Mouse (Mus musculus) thymus, postnatal 25 days (tissue): ENCODE measurements around the gene Prkacb.

Experiments used
- DNase-seq: peaks from one replicate; pipeline ENCODE4 v3.0.0; 2022

Gene Prkacb

DNA sequence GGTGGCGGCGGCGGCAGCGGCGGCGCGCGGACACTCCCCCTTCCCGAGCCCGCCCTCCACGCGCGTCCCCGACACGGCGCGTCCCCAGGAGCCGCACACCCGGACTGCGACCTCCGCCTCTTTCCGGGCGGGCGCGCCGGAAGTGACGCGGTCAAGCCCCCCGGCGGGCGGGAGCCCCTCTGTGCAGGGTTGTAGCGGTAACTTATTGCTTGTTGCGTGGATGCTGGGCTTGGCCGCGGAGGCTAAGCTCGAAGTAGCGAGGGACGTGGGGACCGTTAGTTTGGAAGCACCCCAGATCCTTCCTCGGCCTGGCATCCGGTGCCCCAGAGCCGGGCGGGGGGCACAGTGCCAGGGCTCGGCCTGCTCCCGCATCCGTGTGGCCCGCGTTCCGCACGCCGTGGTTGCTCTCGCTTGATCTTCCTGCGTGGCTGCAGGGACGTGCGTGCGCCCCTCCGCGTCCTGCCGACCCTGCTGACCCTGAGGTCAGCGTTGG, at the start of gene Prkacb:
Prkacb (minus strand) TSS at position 90 of the 493 bp plus-strand sequence.
- DNase-seq: peak; percentile 93

DNA sequence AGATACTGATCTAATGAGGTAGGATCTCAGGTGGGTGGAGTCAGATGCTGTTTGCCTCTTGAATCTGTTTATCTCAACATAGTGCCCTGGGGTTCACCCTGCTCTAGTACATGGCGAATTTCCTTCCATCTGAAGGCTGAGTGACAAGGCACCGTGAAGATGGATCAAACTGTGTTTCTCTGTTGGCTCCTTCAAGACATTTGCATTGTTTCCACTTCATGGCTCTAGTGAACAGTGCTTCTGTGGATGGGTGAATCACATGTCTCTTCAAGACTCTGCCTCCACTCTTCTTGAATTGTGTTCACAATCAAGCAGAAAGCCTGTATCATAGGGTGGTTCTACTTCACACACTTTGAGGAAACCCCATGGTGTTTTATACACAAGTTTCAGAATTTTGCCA, 47.5 kb upstream of the Prkacb start:
- no peak for DNase-seq

DNA sequence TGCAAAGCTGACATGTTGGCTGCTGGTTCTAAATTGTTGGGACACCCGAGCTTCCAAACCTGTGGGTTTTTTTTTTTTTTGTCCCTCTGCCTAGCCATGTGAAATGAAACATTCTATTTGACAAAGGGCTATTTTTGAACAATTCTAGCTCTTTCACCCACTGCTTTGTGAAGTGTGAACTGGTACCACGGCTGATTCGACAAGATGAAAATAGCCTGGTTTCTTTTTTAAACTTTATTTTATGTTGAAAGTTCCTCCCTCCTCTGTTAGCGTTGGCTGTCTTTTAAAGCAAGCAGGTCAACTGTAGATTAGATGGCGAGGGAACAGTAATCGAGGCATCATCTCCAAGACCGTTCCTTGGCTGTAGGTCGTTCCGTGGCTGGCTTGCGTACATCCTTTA, 44.6 kb upstream of the Prkacb start:
- DNase-seq: no peak

DNA sequence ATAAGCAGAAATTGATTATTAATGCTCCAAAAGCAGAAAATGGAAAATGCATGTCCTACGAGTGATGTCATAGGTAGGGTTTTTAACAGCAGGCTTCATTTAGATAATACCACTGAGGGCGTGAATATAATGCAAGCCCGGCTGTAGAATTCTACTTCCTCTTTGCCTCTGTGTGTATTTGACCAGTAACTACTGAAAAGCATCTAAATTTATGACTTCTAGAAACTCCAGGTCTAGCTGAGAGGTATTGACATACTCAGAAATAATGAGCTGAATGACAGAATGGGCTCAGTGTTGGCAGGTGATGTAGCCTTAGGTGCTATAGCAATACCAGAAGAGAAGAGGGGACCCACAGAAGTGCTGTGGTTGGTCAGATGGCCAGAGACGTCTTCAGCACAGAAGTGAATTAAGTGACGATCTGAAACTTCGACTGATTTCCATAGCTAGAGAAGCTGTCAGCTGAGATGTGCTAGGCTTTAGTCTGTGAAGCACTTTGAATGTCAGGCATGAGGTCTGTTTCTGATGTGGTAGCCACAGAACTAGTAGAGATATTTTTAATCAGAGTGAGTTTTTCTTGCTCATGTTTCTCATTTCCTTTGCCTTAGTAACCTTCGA, 41.8 kb upstream of the Prkacb start:
- no peak for DNase-seq

DNA sequence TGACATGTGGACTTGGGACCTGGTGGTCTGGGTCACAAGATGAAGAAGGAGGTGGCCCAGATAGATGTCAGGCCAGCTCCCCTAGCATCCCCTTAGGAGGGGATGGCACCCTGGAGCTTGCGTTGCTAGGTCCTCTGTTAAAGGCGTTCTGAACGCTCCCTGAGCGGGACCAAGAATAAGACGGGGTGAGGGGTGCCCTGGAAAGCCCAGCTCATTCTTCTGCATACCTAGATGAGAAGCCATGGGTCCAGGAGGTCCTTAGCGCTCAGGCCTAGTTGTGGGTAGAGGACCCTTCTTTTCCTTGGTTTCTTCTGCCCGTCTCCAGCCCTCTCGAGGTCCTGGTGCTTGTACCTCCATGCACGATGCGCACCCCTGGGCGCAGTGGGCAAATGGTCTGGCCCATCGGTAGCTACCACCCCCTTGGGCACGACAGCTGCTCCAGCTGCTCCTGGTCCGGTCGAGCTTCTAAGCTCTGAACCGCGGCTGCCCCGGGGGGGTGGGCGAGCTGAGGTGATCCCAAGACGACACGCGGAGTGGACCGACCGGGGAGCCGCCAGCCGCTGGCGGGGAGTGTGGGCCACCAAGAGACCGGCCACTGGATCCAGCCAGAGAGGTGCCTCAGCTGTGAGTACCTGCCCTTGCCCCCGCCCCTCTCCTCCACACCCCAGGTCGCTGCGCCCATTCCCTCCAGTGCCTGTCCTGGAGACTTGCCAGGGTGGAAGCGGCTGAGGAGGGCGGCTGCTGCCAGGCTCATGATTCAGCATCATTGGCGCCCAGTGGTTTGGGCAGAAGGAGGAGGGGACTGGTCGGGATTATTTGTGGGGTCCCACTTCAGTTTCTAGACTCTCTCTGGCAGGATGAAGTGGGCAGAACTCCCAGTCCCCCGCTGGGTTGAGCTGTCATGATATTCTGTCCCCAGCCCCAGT, 39.4 kb upstream of the Prkacb start, which contains the start of gene Ttll7:
Ttll7 (plus strand) TSS at position 402 of the 926 bp plus-strand sequence.
- DNase-seq: no peak

DNA sequence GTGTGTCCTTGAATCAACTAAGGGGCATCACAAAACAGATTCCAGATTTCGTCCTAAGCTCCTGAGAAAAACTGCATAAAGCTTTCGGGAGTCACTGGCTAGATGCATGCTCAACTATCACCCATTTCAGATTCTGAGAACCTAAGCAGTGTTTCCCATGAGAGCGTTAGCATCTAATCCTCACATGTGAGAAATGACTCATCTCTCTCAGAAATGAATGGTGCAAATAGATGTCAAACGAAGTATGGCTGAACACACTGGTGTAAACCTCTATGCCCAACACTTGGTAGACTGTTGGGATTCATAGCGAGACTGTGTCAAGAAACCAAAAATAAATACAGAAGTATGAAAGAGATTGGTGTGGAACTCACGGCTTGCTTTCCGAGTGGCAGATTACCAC, 36.6 kb upstream of the Prkacb start:
- no peak for DNase-seq

DNA sequence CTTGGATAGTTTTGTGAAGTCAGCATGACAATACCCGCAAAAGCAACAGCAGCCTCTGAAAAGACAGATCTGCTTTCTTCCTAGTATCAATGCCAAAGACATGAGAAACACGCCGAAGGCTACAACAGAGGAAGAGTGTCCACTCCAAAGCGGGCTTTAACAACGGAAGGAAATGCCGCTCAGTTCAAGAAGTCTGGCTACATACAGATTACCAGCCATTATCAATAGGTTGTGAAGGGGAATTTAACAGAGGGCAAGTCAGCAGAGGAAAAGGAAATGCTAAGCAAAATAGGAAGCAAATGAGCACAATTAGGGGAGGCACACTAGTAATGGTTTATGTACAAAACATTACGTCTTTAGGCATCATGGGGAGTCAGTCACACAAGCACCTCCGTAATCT, 35.3 kb upstream of the Prkacb start:
- DNase-seq: no peak

DNA sequence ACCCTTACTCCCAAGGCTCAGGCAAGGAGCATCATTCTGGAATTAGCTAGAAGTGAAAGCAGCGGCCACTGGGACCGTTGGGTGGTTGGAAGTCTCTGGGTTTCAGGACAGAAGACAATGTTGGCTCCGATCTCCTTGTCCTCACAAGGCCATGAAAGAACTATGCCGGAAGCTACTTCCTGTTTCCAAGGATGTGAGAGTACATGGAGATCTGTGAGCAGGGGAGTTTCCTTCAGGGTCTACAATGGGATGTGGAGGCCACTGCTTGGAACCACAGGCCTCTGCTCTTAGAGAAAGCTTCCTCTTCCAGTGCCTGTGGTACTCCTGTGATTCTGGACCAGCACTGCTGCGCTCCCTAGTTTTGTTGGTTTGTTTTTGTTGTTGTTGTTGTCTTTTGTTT, 33.4 kb upstream of the Prkacb start:
- DNase-seq: no peak

DNA sequence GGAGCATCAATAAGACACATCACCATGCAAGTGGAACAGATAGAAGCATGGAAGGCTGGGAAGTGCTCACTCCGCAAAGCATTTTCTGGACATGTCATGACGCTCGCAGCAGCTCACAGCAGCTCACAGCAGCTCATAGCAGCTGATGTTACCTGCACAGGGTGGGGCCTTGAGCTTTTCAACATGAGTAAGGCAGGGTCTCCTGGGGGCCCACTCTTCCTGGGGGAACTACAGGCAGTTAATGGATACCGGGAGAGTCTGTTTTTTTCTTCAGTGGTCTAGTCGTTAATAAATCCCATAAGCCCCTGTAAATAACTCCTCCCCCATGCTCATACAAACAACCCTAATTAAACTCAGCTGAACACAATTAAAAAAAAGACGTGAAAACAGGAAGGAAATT, 30.7 kb upstream of the Prkacb start:
- no peak for DNase-seq

DNA sequence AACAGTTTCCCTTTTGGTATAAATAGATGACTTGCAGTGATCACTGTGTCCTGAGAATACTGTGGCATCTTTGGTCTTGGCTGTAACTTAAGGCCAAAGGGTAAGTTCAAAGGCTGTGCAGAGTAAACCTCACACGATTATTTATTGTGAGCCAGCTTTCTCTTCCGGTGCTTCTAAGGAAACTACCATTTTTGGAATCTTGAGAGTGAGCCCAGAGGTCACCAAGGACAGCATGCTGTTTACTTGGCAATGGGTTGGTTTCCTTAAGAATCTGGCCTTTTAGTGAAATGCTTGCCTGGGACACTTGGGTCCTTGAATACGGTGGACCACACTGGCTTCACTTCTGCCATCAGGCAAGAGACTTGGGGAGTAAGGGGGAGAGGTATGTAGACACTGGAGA, 30.0 kb upstream of the Prkacb start:
- no peak for DNase-seq

DNA sequence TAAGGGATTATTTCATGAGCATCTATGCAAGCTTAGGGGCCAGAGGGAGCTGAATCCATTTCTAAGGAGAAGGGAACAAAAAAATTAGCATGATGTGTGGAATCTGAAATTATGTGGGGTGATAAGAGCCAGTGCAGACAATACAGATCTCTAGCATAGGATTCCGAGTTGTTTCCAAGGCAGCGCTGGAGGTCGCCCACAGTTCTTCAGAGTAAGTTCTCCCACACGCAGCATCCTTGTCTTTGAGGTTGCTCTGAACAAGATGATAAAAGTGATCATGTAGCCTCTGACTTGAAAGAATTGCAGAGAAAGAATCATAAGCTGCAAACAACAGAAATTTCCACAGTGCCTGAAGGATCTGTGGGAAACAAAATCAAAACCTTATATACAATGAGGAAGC, 7.9 kb upstream of the Prkacb start:
- no peak for DNase-seq

DNA sequence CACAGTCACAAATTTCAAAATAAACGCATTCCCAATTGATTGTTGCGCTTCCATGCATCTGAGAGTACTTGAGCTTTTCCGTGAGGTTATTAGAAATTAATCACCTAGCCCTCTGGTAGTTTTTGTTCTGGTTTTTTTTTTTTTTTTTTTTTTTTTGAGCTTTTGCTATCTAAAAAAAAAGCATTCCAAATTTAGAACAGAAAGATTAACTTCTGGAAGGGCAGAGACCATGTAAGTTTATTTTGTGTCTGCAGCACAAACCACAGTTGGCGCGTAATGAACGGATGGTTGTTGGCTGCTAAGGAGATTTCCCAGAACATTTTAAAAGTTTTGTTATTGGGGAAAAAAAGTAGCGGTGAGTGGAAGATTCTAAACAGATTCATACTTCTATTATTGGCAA, 834 bp upstream of the Prkacb start:
- DNase-seq: no peak

DNA sequence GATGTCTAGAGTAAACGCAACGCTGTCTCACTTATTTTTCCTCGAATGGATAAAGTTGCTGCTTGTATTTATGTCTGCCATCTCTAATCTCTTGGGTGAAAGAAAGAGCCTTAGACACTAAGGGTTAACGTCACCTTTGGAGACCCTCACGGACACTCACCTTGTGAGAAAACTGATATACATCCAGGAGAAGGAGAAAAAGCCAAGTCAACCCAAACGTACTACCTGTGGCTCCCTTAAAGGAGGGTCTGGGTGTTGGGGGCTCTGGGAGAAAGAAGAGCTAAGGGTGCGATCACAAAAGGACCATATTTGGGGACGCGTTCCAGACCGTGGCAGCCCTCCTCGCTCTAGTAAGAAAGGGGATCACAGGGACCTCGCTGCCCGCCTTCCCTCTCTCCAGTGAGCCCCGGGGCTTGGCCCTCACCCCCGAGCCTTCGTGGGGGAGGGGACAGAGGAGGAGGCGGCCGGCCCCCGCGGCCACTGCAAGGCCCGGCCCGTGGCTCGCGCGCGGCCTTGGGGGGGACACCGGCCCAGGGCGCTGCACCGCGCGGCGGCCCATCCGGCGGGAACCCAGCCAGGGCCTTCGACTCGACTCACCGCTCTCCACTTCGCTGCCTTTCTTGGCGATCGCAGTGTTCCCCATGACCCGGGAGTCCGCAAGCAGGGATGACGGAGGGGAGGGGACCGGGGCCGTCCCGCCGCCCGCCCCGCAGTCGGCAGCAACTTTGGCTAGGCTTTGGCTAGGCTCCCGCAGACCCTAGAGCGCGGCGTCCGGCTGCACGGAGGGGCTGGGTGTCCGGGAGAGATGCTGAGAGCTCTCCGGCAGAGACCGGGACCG, 530 bp downstream of the Prkacb start:
- no peak for DNase-seq

DNA sequence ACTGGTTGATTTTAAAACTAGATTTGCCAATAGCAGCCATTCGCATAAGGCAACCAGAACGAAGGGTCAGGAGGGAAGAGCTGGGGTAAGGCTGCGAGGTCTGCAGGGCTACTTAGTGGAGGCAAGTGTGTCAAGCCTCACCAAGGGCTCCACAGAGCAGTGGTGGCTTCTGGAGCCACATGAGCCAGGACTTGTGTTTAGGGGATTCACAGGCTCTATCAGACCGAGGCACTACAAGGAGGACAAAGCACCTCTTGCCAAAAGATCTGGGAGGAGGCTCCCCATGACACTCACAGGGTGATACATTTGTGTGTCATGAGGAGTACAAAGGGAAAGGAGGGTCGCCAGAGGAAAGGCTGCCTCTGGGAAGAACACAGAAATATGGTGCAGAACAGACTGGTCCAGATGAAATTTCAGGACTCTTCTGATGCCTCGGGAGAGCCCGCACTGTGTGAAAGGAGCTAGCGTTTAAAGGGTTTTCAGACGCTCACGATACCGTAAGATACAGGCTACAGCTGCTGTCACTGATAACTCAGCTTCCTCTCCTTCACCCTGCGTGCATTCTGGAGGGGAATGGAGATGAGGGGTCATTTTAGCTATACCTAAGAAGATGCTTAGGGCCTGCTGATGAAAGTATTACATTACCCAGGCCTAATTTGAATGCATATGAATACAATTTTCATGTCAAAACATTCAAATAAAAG, 19.1 kb downstream of the Prkacb start:
- DNase-seq: no peak

DNA sequence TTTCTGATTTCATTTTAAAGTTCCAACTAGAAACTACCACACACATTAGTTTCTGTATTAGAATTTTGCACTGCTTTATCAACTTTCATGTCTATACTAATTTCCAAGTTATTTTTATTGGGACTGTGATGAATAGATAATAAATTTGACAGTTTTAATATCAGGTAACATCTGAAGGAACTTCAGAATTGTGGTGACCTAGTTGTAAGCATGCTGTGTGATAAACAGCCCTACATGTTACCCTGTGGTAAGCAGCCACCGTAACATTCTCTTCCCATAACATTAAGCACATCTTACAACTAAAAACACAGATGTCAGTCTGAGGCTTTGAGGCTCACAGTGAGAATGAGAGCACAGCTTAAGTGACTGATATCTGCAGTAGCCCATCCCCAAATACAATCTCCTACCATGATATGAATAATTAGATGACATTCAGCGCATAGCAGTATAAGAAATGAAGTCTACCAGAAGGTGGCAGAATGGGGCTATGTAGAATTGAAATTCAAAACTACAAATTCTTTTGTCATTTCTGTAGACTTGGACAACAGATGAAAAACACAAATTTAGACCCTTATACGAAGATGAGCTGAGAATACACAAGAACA, 20.5 kb downstream of the Prkacb start:
- DNase-seq: no peak

DNA sequence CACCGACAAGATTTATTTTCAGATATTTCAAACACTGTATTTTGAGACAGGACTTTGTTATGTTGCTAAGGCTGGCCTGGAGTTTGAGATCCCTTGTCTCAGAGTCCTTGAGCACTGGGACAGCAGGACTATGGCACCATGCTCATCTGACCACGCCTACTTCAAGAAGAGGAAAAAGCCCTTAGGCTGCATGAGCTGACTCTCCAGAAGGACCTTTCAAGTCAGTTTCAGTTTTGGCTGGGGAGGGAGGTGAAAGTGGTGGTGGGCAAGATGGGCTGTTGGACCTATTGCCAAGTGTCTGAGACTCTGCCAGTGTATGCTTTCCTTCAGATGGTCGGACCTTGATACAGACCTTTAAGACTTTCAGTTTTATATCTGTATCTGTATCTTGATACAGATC, 28.6 kb downstream of the Prkacb start:
- DNase-seq: no peak

DNA sequence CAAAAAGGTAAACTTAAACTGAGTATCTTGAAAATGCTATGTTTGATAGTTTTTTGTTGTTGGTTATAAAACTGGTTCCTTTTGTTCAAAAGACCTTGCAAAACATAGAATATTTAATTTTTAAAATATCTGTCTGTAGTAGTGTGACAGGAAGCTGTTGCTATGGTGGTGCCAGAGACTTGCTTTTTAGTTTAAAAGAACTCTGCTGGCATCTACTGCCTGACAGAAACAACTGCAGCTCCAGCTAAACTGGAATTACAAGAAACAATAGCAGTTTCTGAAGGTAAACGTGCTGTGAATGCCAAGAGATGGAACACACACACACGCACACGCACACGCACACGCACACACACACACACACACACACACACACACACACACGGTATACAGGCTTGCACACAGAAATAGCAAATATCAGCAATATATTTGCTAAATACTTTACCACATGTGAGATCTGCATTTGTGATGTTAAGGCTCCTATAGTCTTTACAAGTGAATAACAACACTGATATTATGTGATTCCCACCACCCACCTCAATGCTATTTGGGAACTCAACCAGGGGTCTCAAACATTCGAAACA, 29.1 kb downstream of the Prkacb start:
- no peak for DNase-seq

DNA sequence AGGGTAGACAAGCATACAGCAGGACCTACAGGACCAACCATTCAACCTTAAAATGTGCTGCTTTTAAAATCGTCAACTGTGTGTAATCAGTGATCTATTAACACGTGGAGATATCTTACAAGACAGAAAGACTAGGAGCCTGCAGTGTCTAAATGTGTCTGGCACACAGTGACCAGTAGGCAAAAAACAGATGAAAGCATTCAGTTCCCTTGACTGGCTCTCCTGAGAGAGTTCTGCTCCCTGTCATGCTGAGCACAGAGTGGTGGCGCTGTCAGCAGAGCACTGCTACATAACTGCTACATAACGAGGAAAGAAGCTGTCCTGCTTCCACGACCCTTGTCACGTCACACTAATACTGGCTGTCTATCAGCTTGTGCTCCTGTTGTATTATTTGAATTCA, 30.2 kb downstream of the Prkacb start:
- DNase-seq: no peak

DNA sequence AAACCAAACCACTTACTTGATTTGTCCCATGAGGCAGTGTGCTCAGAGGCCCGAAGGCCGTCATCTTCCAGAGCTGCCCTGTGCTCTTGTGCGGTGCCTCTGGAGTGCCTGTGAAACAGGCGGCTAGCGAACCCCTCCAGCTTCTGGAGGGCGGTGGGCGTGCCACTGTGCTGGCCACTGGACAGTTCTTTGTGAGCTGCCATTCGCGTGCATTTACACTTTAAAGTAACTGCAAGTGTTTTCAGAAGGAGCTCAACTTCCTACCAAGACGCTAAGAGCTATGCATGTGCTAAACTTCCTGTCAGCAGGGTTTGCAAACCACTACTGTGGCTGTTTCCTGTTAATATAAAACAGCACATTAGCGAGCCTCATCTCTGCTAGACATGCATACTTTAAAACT, 31.7 kb downstream of the Prkacb start:
- peak; percentile 63 for DNase-seq

DNA sequence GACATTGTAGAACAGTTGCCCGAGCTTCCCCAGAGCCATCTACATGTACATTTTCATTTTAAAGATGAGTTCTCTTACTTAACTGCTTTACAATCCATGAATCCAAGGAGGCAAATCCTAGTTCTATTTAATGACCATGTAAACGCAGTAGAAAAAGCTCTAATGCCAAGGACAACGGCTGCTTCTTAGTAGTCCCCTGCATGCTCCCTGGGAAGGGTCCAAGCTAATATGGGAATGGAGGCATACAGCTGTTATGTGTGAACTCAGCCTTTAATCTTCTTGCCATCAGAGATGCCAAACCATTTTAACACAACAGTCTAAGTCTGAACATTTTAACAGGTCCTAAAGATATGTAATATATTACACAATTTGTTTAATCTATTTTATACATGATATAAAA, 32.5 kb downstream of the Prkacb start:
- DNase-seq: no peak

DNA sequence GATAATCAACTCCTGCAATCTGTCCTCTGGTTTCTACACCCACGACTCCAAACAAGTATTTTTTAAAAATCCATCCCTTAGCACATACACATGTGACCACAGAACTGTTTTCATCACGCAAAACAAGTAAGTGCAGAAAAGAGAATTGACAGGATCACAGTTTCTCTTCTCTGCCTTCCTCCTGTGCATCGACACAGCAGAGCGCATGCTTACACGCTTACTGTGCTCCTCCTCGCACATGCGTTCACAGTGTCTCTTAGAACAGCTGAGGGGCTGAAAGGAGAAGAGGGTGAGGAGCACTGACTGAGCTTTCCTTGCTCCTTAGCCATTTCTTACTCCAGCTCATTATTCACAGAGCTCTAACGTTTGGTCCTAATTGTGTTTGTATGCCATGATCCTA, 33.9 kb downstream of the Prkacb start:
- DNase-seq: peak; percentile 38

DNA sequence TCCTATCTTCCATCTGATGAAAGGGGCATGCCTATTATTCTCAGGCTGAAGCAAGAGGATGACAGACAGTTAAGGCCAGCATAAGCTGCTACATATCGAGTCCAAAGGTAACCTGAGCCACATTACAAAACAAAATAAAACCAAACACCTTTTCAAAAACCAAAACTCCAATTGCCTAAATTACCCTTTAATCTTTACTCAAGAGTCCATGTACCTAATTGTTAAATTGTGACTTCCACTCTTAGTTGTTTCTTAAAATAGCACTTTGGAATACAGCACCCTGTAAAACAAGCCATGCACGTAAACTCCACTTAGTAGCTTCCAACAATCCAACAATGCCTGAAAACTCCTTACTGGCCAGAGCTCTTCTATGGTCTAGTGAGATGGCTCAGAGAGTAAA, 34.3 kb downstream of the Prkacb start:
- DNase-seq: no peak
